Mouse (Mus musculus): ENCODE data around the gene Il23a. TPM values are rescaled to one million over a fixed set of nuclear protein-coding genes. Genes with fewer than 3 reads are reported as not detected.

Il23a gene
- polyA plus RNA-seq, 1 experiment from 2014 or later: not detected

Other genes starting within 250 kb of the Il23a start
- gene Ptges3, start 239.8 kb downstream of the Il23a start, polyA plus RNA-seq (2015; fragmentation: Nextera tagmentation; extraction: Ambion mirVana): 188 and 217 TPM in 2 replicates
- gene Atp5b, start 215.5 kb downstream of the Il23a start, polyA plus RNA-seq (2015; fragmentation: Nextera tagmentation; extraction: Ambion mirVana): 1,834 and 1,894 TPM in 2 replicates
- 6.8 and 7.0 TPM in 2 replicates for gene Baz2a, start 207.2 kb downstream of the Il23a start, polyA plus RNA-seq (2015; fragmentation: Nextera tagmentation; extraction: Ambion mirVana)
- 6.7 and 6.9 TPM in 2 replicates for gene Rbms2, start 118.5 kb downstream of the Il23a start, polyA plus RNA-seq (2015; fragmentation: Nextera tagmentation; extraction: Ambion mirVana)
- gene Gls2, start 104.3 kb downstream of the Il23a start, polyA plus RNA-seq (2015; fragmentation: Nextera tagmentation; extraction: Ambion mirVana): 10.1 and 15.5 TPM in 2 replicates
- 26.2 and 29.0 TPM in 2 replicates for gene Spryd4, start 86.9 kb downstream of the Il23a start, polyA plus RNA-seq (2015; fragmentation: Nextera tagmentation; extraction: Ambion mirVana)
- gene Mip, start 72.9 kb downstream of the Il23a start, polyA plus RNA-seq (2015; fragmentation: Nextera tagmentation; extraction: Ambion mirVana): not detected in 2 replicates
- 24.4 and 26.2 TPM in 2 replicates for gene Timeless, start 66.7 kb downstream of the Il23a start, polyA plus RNA-seq (2015; fragmentation: Nextera tagmentation; extraction: Ambion mirVana)
- 1.1 and 1.3 TPM in 2 replicates for gene Apon, start 44.7 kb downstream of the Il23a start, polyA plus RNA-seq (2015; fragmentation: Nextera tagmentation; extraction: Ambion mirVana)
- 147 and 195 TPM in 2 replicates for gene Apof, start 30.1 kb downstream of the Il23a start, polyA plus RNA-seq (2015; fragmentation: Nextera tagmentation; extraction: Ambion mirVana)
- 6.8 and 8.4 TPM in 2 replicates for gene Stat2, start 28.2 kb downstream of the Il23a start, polyA plus RNA-seq (2015; fragmentation: Nextera tagmentation; extraction: Ambion mirVana)
- 12.9 and 14.3 TPM in 2 replicates for gene Pan2, start 4.6 kb upstream of the Il23a start, polyA plus RNA-seq (2015; fragmentation: Nextera tagmentation; extraction: Ambion mirVana)
- gene Cnpy2, start 23.7 kb upstream of the Il23a start, polyA plus RNA-seq (2015; fragmentation: Nextera tagmentation; extraction: Ambion mirVana): 85.8 and 90.0 TPM in 2 replicates
- gene Cs, start 39.0 kb upstream of the Il23a start, polyA plus RNA-seq (2015; fragmentation: Nextera tagmentation; extraction: Ambion mirVana): 115 and 121 TPM in 2 replicates
- gene Coq10a, start 70.2 kb upstream of the Il23a start, polyA plus RNA-seq (2015; fragmentation: Nextera tagmentation; extraction: Ambion mirVana): 4.6 and 5.2 TPM in 2 replicates
- gene Ankrd52, start 78.4 kb upstream of the Il23a start, polyA plus RNA-seq (2015; fragmentation: Nextera tagmentation; extraction: Ambion mirVana): 4.9 and 5.6 TPM in 2 replicates
- 69.9 and 90.8 TPM in 2 replicates for gene Slc39a5, start 102.5 kb upstream of the Il23a start, polyA plus RNA-seq (2015; fragmentation: Nextera tagmentation; extraction: Ambion mirVana)
- gene Nabp2, start 112.7 kb upstream of the Il23a start, polyA plus RNA-seq (2015; fragmentation: Nextera tagmentation; extraction: Ambion mirVana): 35.3 and 37.5 TPM in 2 replicates
- gene Rnf41, start 112.9 kb upstream of the Il23a start, polyA plus RNA-seq (2015; fragmentation: Nextera tagmentation; extraction: Ambion mirVana): 8.5 and 9.6 TPM in 2 replicates
- 23.5 and 23.6 TPM in 2 replicates for gene Smarcc2, start 160.5 kb upstream of the Il23a start, polyA plus RNA-seq (2015; fragmentation: Nextera tagmentation; extraction: Ambion mirVana)
- 483 and 484 TPM in 2 replicates for gene Myl6, start 195.4 kb upstream of the Il23a start, polyA plus RNA-seq (2015; fragmentation: Nextera tagmentation; extraction: Ambion mirVana)
- 1.4 and 1.7 TPM in 2 replicates for gene Myl6b, start 199.9 kb upstream of the Il23a start, polyA plus RNA-seq (2015; fragmentation: Nextera tagmentation; extraction: Ambion mirVana)
- gene Esyt1, start 227.1 kb upstream of the Il23a start, polyA plus RNA-seq (2015; fragmentation: Nextera tagmentation; extraction: Ambion mirVana): 11.8 and 12.6 TPM in 2 replicates
- 4.9 and 5.8 TPM in 2 replicates for gene Zc3h10, start 249.0 kb upstream of the Il23a start, polyA plus RNA-seq (2015; fragmentation: Nextera tagmentation; extraction: Ambion mirVana)

All from liver, embryonic 15.5 days (tissue).